In the genomic region with DNA sequence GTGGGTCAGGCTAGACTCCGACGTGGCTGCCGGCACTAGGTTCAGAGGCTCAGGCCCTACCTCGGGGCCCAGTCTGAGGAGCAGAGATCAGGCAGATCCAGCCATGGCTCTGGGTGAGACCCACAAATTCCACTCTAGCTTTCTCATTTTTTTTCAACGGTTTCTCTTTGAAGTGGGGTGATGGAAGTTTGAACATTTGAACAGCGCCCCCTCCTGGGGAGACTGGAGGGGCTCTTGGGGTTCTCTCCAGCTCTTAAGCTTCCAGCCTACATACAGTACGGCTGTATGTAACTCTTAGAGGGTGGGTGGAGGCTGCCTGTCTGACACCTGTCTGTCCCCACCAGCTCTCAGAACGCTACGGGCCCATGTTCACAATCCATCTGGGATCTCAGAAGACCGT, we compare ENCODE assay signal across 9 mouse cellular contexts. TPM values are rescaled to one million over a fixed set of nuclear protein-coding genes. Genes with fewer than 3 reads are reported as not detected.
A peak's percentile ranks its signal among the peaks of the same experiment; 100 is the strongest.
DNase-seq lines count a peak whose midpoint lies in the region; ATAC-seq and TF ChIP-seq lines count a peak whose summit lies in the region.
"Had no signal": no experiment of that assay in that cellular context is flagged by ENCODE, and none has a peak within 500 bp of the region (broad histone marks: within the 10 kb centered on the region; RNA-seq: fewer than 3 reads in every experiment).

No protein-coding gene starts in this region.

- peak overlapping the region; percentile 38 for H3K4me2 ChIP-seq in embryonic facial prominence, embryonic 14.5 days (ENCODE audit: low read depth, low read length)
- H3K4me2 ChIP-seq: neural tube, embryonic 15.5 days had no signal

- intact Hi-C loops in heart, postnatal 36 days (cut with DNase I), result no loop called here

- H3K27me3 ChIP-seq in embryonic facial prominence, embryonic 14.5 days (replicated peaks; ENCODE audit: control insufficient read depth, insufficient read depth, low read length), result no peaks in the 10 kb centered on the region

- in situ Hi-C loops in ES-E14 (cut with MboI; ENCODE audit: low sequenced_read_pairs in 2 of 2, unreplicated experiment in 2 of 2), result no loop called here

- peaks cover 0 to 13% of the 10 kb centered on the region in 2 experiments; a peak in 1 of 4 replicates for H3K4me1 ChIP-seq in ES-E14 (ENCODE audit: control insufficient read depth in 2 of 2, insufficient read depth in 2 of 2, low read length in 2 of 2, poor library complexity in 1 of 2)
- H3K4me1 ChIP-seq in embryonic facial prominence, embryonic 14.5 days (ENCODE audit: control insufficient read depth, insufficient read depth, low read length), result peaks cover 8% of the 10 kb centered on the region; the same call in 1 of the 2 replicates

- H3K27ac ChIP-seq in ES-E14 (ENCODE audit: insufficient read depth, low read depth, low read length, poor library complexity, severe bottlenecking), result no peak overlapping the region
- no peak overlapping the region for H3K27ac ChIP-seq in embryonic facial prominence, embryonic 14.5 days (replicated peaks; ENCODE audit: low read depth, low read length)
- H3K27ac ChIP-seq: neural tube, embryonic 15.5 days had no signal

- DNase-seq in kidney, postnatal 4 days, result peak; percentile 58 to 70
- DNase-seq in kidney, adult 11 months, result no peak
- peak; percentile 63 for DNase-seq in ES-E14 (ENCODE audit: low read depth, low spot score)
- DNase-seq in embryonic facial prominence, embryonic 14.5 days (ENCODE audit: low spot score), result no peak
- peak; percentile 61 for DNase-seq in retina, postnatal 1 day
- DNase-seq in heart, postnatal 36 days, result no peak
- DNase-seq in adrenal gland, adult 18-20 months (ENCODE audit: low spot score in 2 of 2), result no peak

- H3K9me3 ChIP-seq in ES-E14 (ENCODE audit: control insufficient read depth, insufficient read depth, low read depth, low read length), result no peaks in the 10 kb centered on the region
- no peaks in the 10 kb centered on the region for H3K9me3 ChIP-seq in embryonic facial prominence, embryonic 14.5 days (ENCODE audit: control insufficient read depth, low read length)
- H3K9me3 ChIP-seq: neural tube, embryonic 15.5 days had no signal

- no peak overlapping the region for H3K9ac ChIP-seq in ES-E14 (ENCODE audit: insufficient read depth, low read depth, low read length, poor library complexity, severe bottlenecking)
- H3K9ac ChIP-seq in embryonic facial prominence, embryonic 14.5 days (ENCODE audit: low read depth, low read length), result 0 out of 2 replicates have a peak overlapping the region, but pooled peaks have one; percentile 30
- H3K9ac ChIP-seq: neural tube, embryonic 15.5 days had no signal

- 49% methylated on average over 10 of the region's 10 CpGs for WGBS in embryonic facial prominence, embryonic 14.5 days

- H3K36me3 ChIP-seq in ES-E14 (ENCODE audit: control insufficient read depth, insufficient read depth, low read length, poor library complexity, severe bottlenecking), result no peaks in the 10 kb centered on the region
- no peaks in the 10 kb centered on the region for H3K36me3 ChIP-seq in embryonic facial prominence, embryonic 14.5 days (ENCODE audit: control insufficient read depth, insufficient read depth, low read length)
- H3K36me3 ChIP-seq: neural tube, embryonic 15.5 days had no signal

- no peak overlapping the region for H3K4me3 ChIP-seq in ES-E14 (ENCODE audit: insufficient read depth in 1 of 2, low read depth in 1 of 2, low read length in 2 of 2, poor library complexity in 1 of 2, severe bottlenecking in 1 of 2)
- peak overlapping the region; percentile 13; the same call in 1 of the 2 replicates for H3K4me3 ChIP-seq in embryonic facial prominence, embryonic 14.5 days (ENCODE audit: low read depth, low read length)
- H3K4me3 ChIP-seq: neural tube, embryonic 15.5 days had no signal

- ATAC-seq in embryonic facial prominence, embryonic 14.5 days (ENCODE audit: low read depth), result no peak
- no peak for ATAC-seq in cerebellum, adult (ENCODE audit: insufficient number of reproducible peaks, low FRiP score, low TSS enrichment)

TF ChIP-seq in ES-E14, 5 proteins besides CTCF, POLR2A, EP300 and RAD21:
- TF ChIP-seq HCFC1 (IDR thresholded peaks at IDR 0.05; ENCODE audit: borderline replicate concordance, insufficient read depth, low read length) (no peak), ZNF384 (IDR thresholded peaks at IDR 0.05; ENCODE audit: low read depth, low read length) (peak; percentile 64)

RNA-seq across cellular contexts. Expression of a gene that starts 1.1 kb away (rescaled TPM):
- total RNA-seq in ES-E14 (2012; rRNA removed), result not detected in 2 replicates
- 11.5 and 11.8 TPM in 2 replicates for polyA plus RNA-seq in embryonic facial prominence, embryonic 14.5 days (2014; fragmentation: Nextera tagmentation; extraction: Ambion mirVana)
- not detected for total RNA-seq in heart, postnatal 36 days (2021)
- not detected for total RNA-seq in adrenal gland, adult 18-20 months (2021)
- polyA plus RNA-seq: neural tube, embryonic 15.5 days had no signal

RNA-seq across cellular contexts. Expression of a gene that starts 2.3 kb away (rescaled TPM):
- total RNA-seq in ES-E14 (2012; rRNA removed), result 19.1 and 26.6 TPM in 2 replicates
- polyA plus RNA-seq in embryonic facial prominence, embryonic 14.5 days (2014; fragmentation: Nextera tagmentation; extraction: Ambion mirVana), result 106 and 107 TPM in 2 replicates
- 10 to 100 TPM; 80.4 to 83.7 TPM for total RNA-seq in heart, postnatal 36 days (2021)
- total RNA-seq in adrenal gland, adult 18-20 months (2021), result 100 to 1,000 TPM in 1 of 2 experiments, 10 to 100 TPM in 1; 75.7 to 130 TPM

RNA-seq across cellular contexts. Expression of a gene that starts 24.0 kb away (rescaled TPM):
- total RNA-seq in ES-E14 (2012; rRNA removed), result 1.1 and 1.3 TPM in 2 replicates
- 2.0 and 2.8 TPM in 2 replicates for polyA plus RNA-seq in embryonic facial prominence, embryonic 14.5 days (2014; fragmentation: Nextera tagmentation; extraction: Ambion mirVana)
- 10 to 100 TPM; 43.6 to 56.2 TPM for total RNA-seq in heart, postnatal 36 days (2021)
- total RNA-seq in adrenal gland, adult 18-20 months (2021), result 10 to 100 TPM; 11.0 to 23.9 TPM

RNA-seq across cellular contexts. Expression of a gene that starts 28.1 kb away (rescaled TPM):
- 65.0 and 72.4 TPM in 2 replicates for total RNA-seq in ES-E14 (2012; rRNA removed)
- polyA plus RNA-seq in embryonic facial prominence, embryonic 14.5 days (2014; fragmentation: Nextera tagmentation; extraction: Ambion mirVana), result 5.1 and 5.7 TPM in 2 replicates
- 1 to 10 TPM; 1.4 to 1.5 TPM for total RNA-seq in heart, postnatal 36 days (2021)
- total RNA-seq in adrenal gland, adult 18-20 months (2021), result 10 to 100 TPM in 1 of 2 experiments, 1 to 10 TPM in 1; 4.5 to 11.6 TPM

RNA-seq across cellular contexts. Expression of a gene that starts 51.6 kb away (rescaled TPM):
- 0.49 and 1.0 TPM in 2 replicates for total RNA-seq in ES-E14 (2012; rRNA removed)
- 5.2 and 5.5 TPM in 2 replicates for polyA plus RNA-seq in embryonic facial prominence, embryonic 14.5 days (2014; fragmentation: Nextera tagmentation; extraction: Ambion mirVana)
- under 1 TPM; 0.62 to 0.64 TPM for total RNA-seq in heart, postnatal 36 days (2021)
- total RNA-seq in adrenal gland, adult 18-20 months (2021), result under 1 TPM; 0.53 to 0.93 TPM

Comparison
In these comparisons a context has a peak if more than half of its experiments do, and no peak if none do; other contexts are left out.
1. DNase-seq: peak in kidney, postnatal 4 days (2 of 2), ES-E14 (single experiment) and retina, postnatal 1 day (single experiment); none in kidney, adult 11 months (single experiment), embryonic facial prominence, embryonic 14.5 days (single experiment), heart, postnatal 36 days (0 of 2) and adrenal gland, adult 18-20 months (0 of 2).